Mouse (Mus musculus): ENCODE results near the gene Bin2. TPM values are rescaled to one million over a fixed set of nuclear protein-coding genes. Genes with fewer than 3 reads are reported as not detected.

Gene Bin2
- total RNA-seq, 2 experiments from 2014 or later: 5.3 to 5.6 TPM

GRCm38 (mm10) chr15:100598883-100599275 lies 70.5 kb downstream of the Bin2 start:
- DNase-seq (ENCODE audit: low spot score in 2 of 2): no peak

GRCm38 (mm10) chr15:100598287-100598882 lies 71.0 kb downstream of the Bin2 start:
- H3K4me3 ChIP-seq: peak overlapping the region; percentile 67
- no peak for TF ChIP-seq CTCF (conservative IDR thresholded peaks at IDR 0.05)
- no peak for DNase-seq (ENCODE audit: low spot score in 2 of 2)
- peak overlapping the region; percentile 94; the same call in 1 of the 2 replicates for H3K27ac ChIP-seq

More at GRCm38 (mm10) chr15:100598883-100599275, 70.5 kb downstream of the Bin2 start:
- TF ChIP-seq CTCF (conservative IDR thresholded peaks at IDR 0.05): no peak
- peak overlapping the region; percentile 94 for H3K27ac ChIP-seq
- H3K4me3 ChIP-seq: peak overlapping the region; percentile 67

- no peak overlapping the region for H3K27ac ChIP-seq
- no peak overlapping the region for H3K4me3 ChIP-seq
- no peak for DNase-seq (ENCODE audit: low spot score in 2 of 2)
- no peak for TF ChIP-seq CTCF (conservative IDR thresholded peaks at IDR 0.05)
Observed at GRCm38 (mm10) chr15:100592817-100593216, 76.5 kb downstream of the Bin2 start.

Small RNAs within 50 kb of the gene (microRNA-seq; reads per million reads assigned to microRNA genes)
- 0 reads per million in 2 experiments for gene Mir6961

Other genes starting within 250 kb of the Bin2 start
- not detected for gene Gm5475, start 247.4 kb downstream of the Bin2 start, total RNA-seq (2021)
- 10 to 100 TPM; 62.0 to 67.5 TPM for gene Slc11a2, start 244.5 kb downstream of the Bin2 start, total RNA-seq (2021)
- 10 to 100 TPM; 57.1 to 62.9 TPM for gene Letmd1, start 200.5 kb downstream of the Bin2 start, total RNA-seq (2021)
- gene Csrnp2, start 174.1 kb downstream of the Bin2 start, total RNA-seq (2021): 10 to 100 TPM; 23.3 to 23.9 TPM
- gene Tfcp2, start 117.5 kb downstream of the Bin2 start, total RNA-seq (2021): 10 to 100 TPM; 29.3 to 31.0 TPM
- gene Pou6f1, start 69.6 kb downstream of the Bin2 start, total RNA-seq (2021): 100 to 1,000 TPM; 106 to 107 TPM
- gene Dazap2, start 54.2 kb downstream of the Bin2 start, total RNA-seq (2021): 100 to 1,000 TPM; 112 to 113 TPM
- gene Smagp, start 32.6 kb downstream of the Bin2 start, total RNA-seq (2021): 1 to 10 TPM; 1.1 to 1.7 TPM
- 1 to 10 TPM; 1.3 TPM for gene Cela1, start 18.4 kb upstream of the Bin2 start, total RNA-seq (2021)
- gene Galnt6, start 59.8 kb upstream of the Bin2 start, total RNA-seq (2021): 1 to 10 TPM; 5.6 to 7.0 TPM
- gene Slc4a8, start 92.2 kb upstream of the Bin2 start, total RNA-seq (2021): 10 to 100 TPM; 77.4 to 94.2 TPM
- 100 to 1,000 TPM; 245 to 263 TPM for gene Scn8a, start 200.3 kb upstream of the Bin2 start, total RNA-seq (2021)